Mouse (Mus musculus) liver, embryonic 14.5 days (tissue): ENCODE measurements around the gene Aldh1l1.

Source experiments
- CTCF ChIP-seq: IDR thresholded peaks from 2 replicates; pipeline ENCODE4 v1.5.1; 2016; ENCODE audit warnings: antibody characterized with exemption, low read depth, control low read depth
- EP300 ChIP-seq: IDR thresholded peaks from 2 replicates; pipeline ENCODE4 v1.6.1; 2016; ENCODE audit warnings: antibody characterized with exemption, low read depth

GRCm38 (mm10) chr6:90618274-90618673 lies 132.0 kb downstream of the Aldh1l1 start:
- TF ChIP-seq CTCF (no peak), EP300 (peak; percentile 56)
